Mouse (Mus musculus): ENCODE measurements around the gene Man1c1. TPM values are rescaled to one million over a fixed set of nuclear protein-coding genes. Genes with fewer than 3 reads are reported as not detected.

The Man1c1 gene
- polyA plus RNA-seq, 2 experiments, result 5.1 to 9.1 TPM

- peaks cover 72% of the 10 kb centered on the region for H3K36me3 ChIP-seq (ENCODE audit: control insufficient read depth, insufficient read depth, low read length)
- no peaks in the 10 kb centered on the region for H3K9me3 ChIP-seq (ENCODE audit: control insufficient read depth, low read length)
- no peak overlapping the region for H3K4me2 ChIP-seq (replicated peaks; ENCODE audit: low read depth, low read length, severe bottlenecking)
- DNase-seq (ENCODE audit: low spot score) (no peak), ATAC-seq (ENCODE audit: low FRiP score, low read depth) (no peak)
- no peaks in the 10 kb centered on the region for H3K27me3 ChIP-seq (ENCODE audit: control insufficient read depth, insufficient read depth, low read length)
- TF ChIP-seq POLR2A (IDR thresholded peaks at IDR 0.05; ENCODE audit: borderline replicate concordance, extremely low read depth, insufficient read depth, insufficient read length), result no peak
- H3K4me1 ChIP-seq (ENCODE audit: control insufficient read depth, insufficient read depth, low read length), result no peaks in the 10 kb centered on the region
- WGBS, result 70% methylated on average over 5 of the region's 5 CpGs
- no peak overlapping the region for H3K27ac ChIP-seq (replicated peaks; ENCODE audit: low read depth, low read length)
- no peak overlapping the region for H3K9ac ChIP-seq (ENCODE audit: low read depth, low read length, severe bottlenecking)
- H3K4me3 ChIP-seq (replicated peaks; ENCODE audit: low read length), result no peak overlapping the region
Observed at GRCm38 (mm10) chr4:134525806-134526205, 178.3 kb downstream of the Man1c1 start.

- no peak for DNase-seq (ENCODE audit: low spot score)
- Histone ChIP-seq H3K36me3 (ENCODE audit: control insufficient read depth, insufficient read depth, low read length) (peaks cover 49% of the 10 kb centered on the region), H3K9ac (ENCODE audit: low read depth, low read length, severe bottlenecking) (no peak overlapping the region)
Observed at GRCm38 (mm10) chr4:134523447-134523846, 180.6 kb downstream of the Man1c1 start.

GRCm38 (mm10) chr4:134519281-134519680 lies 184.8 kb downstream of the Man1c1 start:
- no peak for ATAC-seq (ENCODE audit: low FRiP score, low read depth)
- no peak for TF ChIP-seq POLR2A (IDR thresholded peaks at IDR 0.05; ENCODE audit: borderline replicate concordance, extremely low read depth, insufficient read depth, insufficient read length)
- no peaks in the 10 kb centered on the region for H3K27me3 ChIP-seq (ENCODE audit: control insufficient read depth, insufficient read depth, low read length)
- H3K4me3 ChIP-seq (replicated peaks; ENCODE audit: low read length), result no peak overlapping the region
- H3K9me3 ChIP-seq (ENCODE audit: control insufficient read depth, low read length), result no peaks in the 10 kb centered on the region
- H3K27ac ChIP-seq (replicated peaks; ENCODE audit: low read depth, low read length), result no peak overlapping the region
- no peak overlapping the region for H3K9ac ChIP-seq (ENCODE audit: low read depth, low read length, severe bottlenecking)
- no peak overlapping the region for H3K4me2 ChIP-seq (replicated peaks; ENCODE audit: low read depth, low read length, severe bottlenecking)
- peaks cover 10% of the 10 kb centered on the region for H3K36me3 ChIP-seq (ENCODE audit: control insufficient read depth, insufficient read depth, low read length)
- DNase-seq (ENCODE audit: low spot score), result no peak
- no peaks in the 10 kb centered on the region for H3K4me1 ChIP-seq (ENCODE audit: control insufficient read depth, insufficient read depth, low read length)

More at GRCm38 (mm10) chr4:134523447-134523846, 180.6 kb downstream of the Man1c1 start:
- no peaks in the 10 kb centered on the region for H3K4me1 ChIP-seq (ENCODE audit: control insufficient read depth, insufficient read depth, low read length)
- TF ChIP-seq POLR2A (IDR thresholded peaks at IDR 0.05; ENCODE audit: borderline replicate concordance, extremely low read depth, insufficient read depth, insufficient read length), result no peak
- H3K4me3 ChIP-seq (replicated peaks; ENCODE audit: low read length), result no peak overlapping the region
- no peaks in the 10 kb centered on the region for H3K9me3 ChIP-seq (ENCODE audit: control insufficient read depth, low read length)
- H3K27me3 ChIP-seq (ENCODE audit: control insufficient read depth, insufficient read depth, low read length), result no peaks in the 10 kb centered on the region
- no peak overlapping the region for H3K4me2 ChIP-seq (replicated peaks; ENCODE audit: low read depth, low read length, severe bottlenecking)
- WGBS, result 87% methylated on average over 4 of the region's 4 CpGs
- no peak overlapping the region for H3K27ac ChIP-seq (replicated peaks; ENCODE audit: low read depth, low read length)
- no peak for ATAC-seq (ENCODE audit: low FRiP score, low read depth)

GRCm38 (mm10) chr4:134518541-134518940 lies 185.5 kb downstream of the Man1c1 start:
- H3K27ac ChIP-seq (replicated peaks; ENCODE audit: low read depth, low read length), result no peak overlapping the region
- 92% methylated on average over 4 of the region's 4 CpGs for WGBS
- no peak overlapping the region for H3K4me3 ChIP-seq (replicated peaks; ENCODE audit: low read length)
- no peak overlapping the region for H3K4me2 ChIP-seq (replicated peaks; ENCODE audit: low read depth, low read length, severe bottlenecking)
- no peaks in the 10 kb centered on the region for H3K9me3 ChIP-seq (ENCODE audit: control insufficient read depth, low read length)
- ATAC-seq (ENCODE audit: low FRiP score, low read depth) (no peak), DNase-seq (ENCODE audit: low spot score) (no peak)
- no peak overlapping the region for H3K9ac ChIP-seq (ENCODE audit: low read depth, low read length, severe bottlenecking)
- H3K4me1 ChIP-seq (ENCODE audit: control insufficient read depth, insufficient read depth, low read length), result no peaks in the 10 kb centered on the region
- H3K36me3 ChIP-seq (ENCODE audit: control insufficient read depth, insufficient read depth, low read length), result peaks cover 4% of the 10 kb centered on the region; the same call in 1 of the 2 replicates
- no peaks in the 10 kb centered on the region for H3K27me3 ChIP-seq (ENCODE audit: control insufficient read depth, insufficient read depth, low read length)
- no peak for TF ChIP-seq POLR2A (IDR thresholded peaks at IDR 0.05; ENCODE audit: borderline replicate concordance, extremely low read depth, insufficient read depth, insufficient read length)

- no peak overlapping the region for H3K9ac ChIP-seq (ENCODE audit: low read depth, low read length, severe bottlenecking)
- no peak for DNase-seq (ENCODE audit: low spot score)
- H3K27ac ChIP-seq (replicated peaks; ENCODE audit: low read depth, low read length), result no peak overlapping the region
- peaks cover 4% of the 10 kb centered on the region; the same call in 1 of the 2 replicates for H3K36me3 ChIP-seq (ENCODE audit: control insufficient read depth, insufficient read depth, low read length)
- H3K4me2 ChIP-seq (replicated peaks; ENCODE audit: low read depth, low read length, severe bottlenecking), result no peak overlapping the region
- H3K27me3 ChIP-seq (ENCODE audit: control insufficient read depth, insufficient read depth, low read length), result no peaks in the 10 kb centered on the region
- H3K4me1 ChIP-seq (ENCODE audit: control insufficient read depth, insufficient read depth, low read length), result no peaks in the 10 kb centered on the region
- ATAC-seq (ENCODE audit: low FRiP score, low read depth), result no peak
- no peak overlapping the region for H3K4me3 ChIP-seq (replicated peaks; ENCODE audit: low read length)
- no peak for TF ChIP-seq POLR2A (IDR thresholded peaks at IDR 0.05; ENCODE audit: borderline replicate concordance, extremely low read depth, insufficient read depth, insufficient read length)
- no peaks in the 10 kb centered on the region for H3K9me3 ChIP-seq (ENCODE audit: control insufficient read depth, low read length)
- WGBS, result 91% methylated on average over 10 of the region's 10 CpGs
Observed at GRCm38 (mm10) chr4:134517719-134518118, 186.4 kb downstream of the Man1c1 start.

GRCm38 (mm10) chr4:134516981-134517380 lies 187.1 kb downstream of the Man1c1 start:
- H3K27ac ChIP-seq (replicated peaks; ENCODE audit: low read depth, low read length), result no peak overlapping the region
- WGBS, result 77% methylated on average over 8 of the region's 8 CpGs

More at GRCm38 (mm10) chr4:134516981-134517380, 187.1 kb downstream of the Man1c1 start:
- H3K27me3 ChIP-seq (ENCODE audit: control insufficient read depth, insufficient read depth, low read length), result no peaks in the 10 kb centered on the region
- H3K9me3 ChIP-seq (ENCODE audit: control insufficient read depth, low read length), result no peaks in the 10 kb centered on the region
- no peak for ATAC-seq (ENCODE audit: low FRiP score, low read depth)
- no peak overlapping the region for H3K4me2 ChIP-seq (replicated peaks; ENCODE audit: low read depth, low read length, severe bottlenecking)
- H3K4me3 ChIP-seq (replicated peaks; ENCODE audit: low read length), result no peak overlapping the region
- DNase-seq (ENCODE audit: low spot score), result no peak
- peaks cover 4% of the 10 kb centered on the region; the same call in 1 of the 2 replicates for H3K36me3 ChIP-seq (ENCODE audit: control insufficient read depth, insufficient read depth, low read length)
- H3K4me1 ChIP-seq (ENCODE audit: control insufficient read depth, insufficient read depth, low read length), result no peaks in the 10 kb centered on the region
- H3K9ac ChIP-seq (ENCODE audit: low read depth, low read length, severe bottlenecking), result no peak overlapping the region
- TF ChIP-seq POLR2A (IDR thresholded peaks at IDR 0.05; ENCODE audit: borderline replicate concordance, extremely low read depth, insufficient read depth, insufficient read length), result no peak

Data from limb, embryonic 14.5 days (tissue).